Mouse (Mus musculus) left cerebral cortex, adult 18-20 months (tissue): ENCODE measurements around the gene Dsp. TPM values are rescaled to one million over a fixed set of nuclear protein-coding genes. Genes with fewer than 3 reads are reported as not detected.

Experiments
- DNase-seq, 2 experiments: peaks; one replicate each; pipeline ENCODE4 v3.0.0; 2021 to 2022; ENCODE audit warnings: low spot score in 2 of 2, mixed read lengths in 1 of 2
- total RNA-seq, 2 experiments: library from RNA; stranded (reverse); gene quantifications; 2 replicates each; pipeline ENCODE4 v1.2.3; 2021

Gene Dsp
- total RNA-seq, 2 experiments from 2014 or later = 0.21 to 0.23 TPM

- no peak for DNase-seq
Observed at GRCm38 (mm10) chr13:38167056-38167455, 16.0 kb downstream of the Dsp start.

DNA sequence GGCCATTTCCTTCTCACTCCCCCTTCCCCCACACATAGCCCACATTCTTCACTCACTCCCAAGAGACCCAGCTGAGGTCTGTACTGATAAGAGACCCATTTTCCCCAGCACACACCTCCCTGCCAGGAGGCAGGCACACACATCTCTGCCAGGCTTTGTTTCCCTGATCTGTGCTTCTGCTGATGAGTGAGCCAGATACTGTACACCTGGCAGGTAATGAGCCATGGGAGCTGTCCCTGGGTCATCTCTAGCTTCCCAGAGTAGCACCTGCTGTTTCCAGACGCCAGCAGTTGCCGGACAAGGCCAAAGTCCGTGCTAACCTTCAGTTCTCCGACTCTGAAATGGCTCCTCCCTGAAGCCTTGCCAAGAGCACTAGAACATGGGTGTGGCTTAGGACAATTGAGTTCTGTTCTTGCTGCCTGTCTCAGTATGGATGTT is 19.6 kb downstream of the Dsp start:
- DNase-seq = no peak

DNA sequence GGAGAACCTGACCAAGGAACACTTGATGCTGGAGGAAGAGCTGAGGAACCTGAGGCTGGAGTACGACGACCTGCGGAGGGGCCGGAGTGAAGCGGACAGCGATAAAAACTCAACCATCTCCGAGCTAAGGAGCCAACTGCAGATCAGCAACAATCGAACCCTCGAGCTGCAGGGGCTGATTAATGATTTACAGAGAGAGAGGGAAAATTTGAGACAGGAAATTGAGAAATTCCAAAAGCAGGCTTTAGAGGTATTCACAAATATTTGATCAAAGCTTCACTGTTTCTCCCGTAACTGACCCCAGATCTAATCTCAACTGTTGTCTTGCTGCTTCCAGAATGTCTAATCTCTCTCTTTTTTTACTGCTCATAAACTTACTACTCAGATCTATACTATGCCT is 42.3 kb downstream of the Dsp start:
- no peak for DNase-seq

DNA sequence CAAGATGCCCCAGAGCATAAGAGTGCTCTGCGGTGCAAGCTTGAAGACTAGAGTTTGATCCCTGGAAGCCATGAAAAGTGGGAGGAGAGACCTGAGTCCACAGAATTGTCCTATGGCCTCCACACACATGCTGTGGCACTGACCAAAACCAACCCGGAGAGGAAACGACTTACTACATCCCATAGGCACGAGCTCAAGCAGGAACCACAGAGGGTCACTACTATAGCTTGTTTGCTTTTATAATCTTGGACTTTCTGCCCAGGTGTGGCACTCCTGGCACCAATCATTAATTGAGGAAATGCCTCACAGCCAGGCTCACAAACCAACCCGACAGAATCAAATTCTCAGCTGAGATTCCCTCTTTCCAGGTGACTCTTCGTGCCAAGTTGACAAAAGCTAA is 50.3 kb downstream of the Dsp start:
- DNase-seq = no peak

DNA sequence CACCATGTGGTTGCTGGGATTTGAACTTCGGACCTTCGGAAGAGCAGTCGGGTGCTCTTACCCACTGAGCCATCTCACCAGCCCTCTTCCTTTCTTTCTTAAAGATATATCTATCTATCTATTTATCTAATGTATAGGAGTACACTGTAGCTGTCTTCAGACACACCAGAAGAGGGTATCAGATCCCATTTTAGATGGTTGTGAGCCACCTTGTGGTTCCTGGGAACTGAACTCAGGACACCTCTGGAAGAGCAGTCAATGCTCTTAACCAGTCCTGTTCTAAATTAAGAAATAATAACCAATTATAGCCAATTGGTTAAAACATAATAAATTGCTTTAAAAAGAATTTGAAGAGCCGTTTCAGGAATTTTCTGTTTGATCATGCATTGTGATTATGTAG is 53.1 kb downstream of the Dsp start:
- no peak for DNase-seq

- peak; percentile 85 to 92 for DNase-seq
Observed at GRCm38 (mm10) chr13:38204702-38205482, 53.8 kb downstream of the Dsp start, which contains the start of gene Snrnp48. Gene Snrnp48 (plus strand): TSS chr13:38204938.

- no peak for DNase-seq
Observed at GRCm38 (mm10) chr13:38211122-38211521, 60.0 kb downstream of the Dsp start.

DNA sequence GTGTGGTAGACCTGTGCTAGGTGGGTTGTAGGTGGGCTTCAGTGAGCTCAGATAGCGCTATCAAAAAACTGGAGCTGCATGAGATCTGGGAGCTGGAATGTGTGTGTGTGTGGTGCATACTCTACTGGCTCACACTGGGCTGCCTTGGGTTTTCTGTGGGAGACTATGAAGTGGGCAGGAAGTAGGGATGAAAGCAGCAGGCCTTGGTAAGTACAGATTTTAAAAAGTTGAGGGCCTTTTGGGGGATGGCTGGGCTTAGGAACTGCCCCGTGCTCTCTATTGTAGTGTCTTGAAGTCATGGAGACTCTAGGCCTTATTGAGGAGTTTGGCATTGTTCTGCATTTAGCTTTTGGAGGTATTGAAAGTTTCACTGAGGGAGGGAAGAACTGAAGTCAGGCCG is 67.6 kb downstream of the Dsp start:
- DNase-seq = no peak

GRCm38 (mm10) chr13:38220331-38220730 is 69.2 kb downstream of the Dsp start:
- DNase-seq = no peak

- no peak for DNase-seq
Observed at GRCm38 (mm10) chr13:38230177-38230821, 79.2 kb downstream of the Dsp start.

- no peak for DNase-seq
Observed at GRCm38 (mm10) chr13:38232411-38232810, 81.3 kb downstream of the Dsp start.

DNA sequence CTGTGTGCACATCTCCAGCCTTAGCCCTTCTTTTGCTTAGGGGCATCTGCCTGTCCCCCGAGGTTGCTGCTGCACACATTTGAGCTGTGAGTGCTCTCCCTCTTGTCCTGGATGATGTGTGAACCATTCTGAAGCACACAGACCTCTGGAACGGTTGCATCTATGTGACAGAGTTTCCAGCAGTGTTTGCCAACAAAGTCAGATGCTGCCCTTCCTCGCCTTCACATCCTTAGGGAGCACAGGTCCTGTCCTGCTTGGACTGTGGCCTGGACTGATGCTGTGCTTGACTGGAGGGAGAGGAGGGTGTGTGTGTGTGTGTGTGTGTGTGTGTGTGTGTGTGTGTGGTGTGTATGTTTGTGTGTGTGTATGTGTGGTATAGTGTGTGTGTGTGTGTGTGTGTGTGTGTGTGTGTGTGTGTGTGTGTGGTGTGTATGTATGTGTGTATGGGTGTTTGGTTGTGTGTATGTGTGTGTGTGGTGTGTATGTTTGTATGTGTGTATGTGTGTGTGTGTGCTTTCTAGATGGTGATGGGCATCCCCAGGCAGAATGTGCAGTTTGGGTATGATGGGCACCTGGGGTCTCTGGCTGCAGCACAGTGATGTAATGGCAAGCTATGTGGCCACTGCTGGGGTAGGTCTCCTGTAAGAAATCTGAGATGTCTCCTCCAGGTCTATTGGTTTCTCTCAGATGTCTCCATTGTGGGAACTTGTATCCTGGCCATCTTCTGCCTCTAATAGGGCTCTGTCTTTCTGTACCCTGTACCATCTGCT is 81.9 kb downstream of the Dsp start:
- no peak for DNase-seq

GRCm38 (mm10) chr13:38234651-38235050 is 83.6 kb downstream of the Dsp start:
- DNase-seq = no peak

DNA sequence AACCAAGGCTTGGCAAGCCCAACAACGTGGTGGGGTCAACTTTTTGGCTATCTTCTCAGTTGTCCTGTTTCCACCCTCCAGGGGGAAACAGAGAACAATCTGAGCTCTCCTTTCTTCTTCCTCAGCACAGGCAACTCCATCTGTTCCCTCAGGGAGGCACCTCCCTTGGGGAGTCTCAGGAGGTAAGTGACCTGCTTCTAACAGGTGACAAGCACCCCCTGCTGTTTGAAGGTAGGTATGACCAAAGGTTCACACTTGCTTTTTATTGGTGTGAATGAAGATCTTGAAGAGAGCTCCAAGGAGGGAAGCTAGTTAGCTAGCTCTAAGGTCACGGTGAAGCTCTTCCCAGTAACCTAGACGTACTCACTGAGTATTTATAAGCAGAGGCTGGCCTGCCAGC is 84.3 kb downstream of the Dsp start:
- no peak for DNase-seq

GRCm38 (mm10) chr13:38248151-38248550 is 97.1 kb downstream of the Dsp start:
- no peak for DNase-seq

Other genes with a start within 250 kb of the Dsp start
- gene Ssr1, start 157.1 kb upstream of the Dsp start, total RNA-seq = 10 to 100 TPM; 83.1 to 98.6 TPM
- gene Riok1, start 114.3 kb upstream of the Dsp start, total RNA-seq = 10 to 100 TPM; 21.7 to 24.2 TPM
- gene Cage1, start 114.2 kb upstream of the Dsp start, total RNA-seq = 1 to 10 TPM; 6.2 to 6.9 TPM
- gene Snrnp48, start 53.6 kb downstream of the Dsp start, total RNA-seq = 10 to 100 TPM; 20.3 to 23.4 TPM
- gene Bmp6, start 193.8 kb downstream of the Dsp start, total RNA-seq = 10 to 100 TPM; 14.2 to 15.2 TPM